Mouse (Mus musculus): ENCODE measurements around the gene Ccdc142.

- TF ChIP-seq CTCF (IDR thresholded peaks at IDR 0.05) (no peak), EP300 (IDR thresholded peaks at IDR 0.05) (no peak)
These were observed 44.4 kb downstream of the Ccdc142 start for GRCm38 (mm10) chr6:83145805-83146204.
